Mouse (Mus musculus): ENCODE data around the gene Scamp5. TPM values are rescaled to one million over a fixed set of nuclear protein-coding genes. Genes with fewer than 3 reads are reported as not detected.

Scamp5 gene
- total RNA-seq, 2 experiments from 2014 or later, result 345 to 387 TPM

- no peak for DNase-seq (ENCODE audit: low spot score in 2 of 2)
Observed at GRCm38 (mm10) chr9:57419521-57420267, 48.2 kb downstream of the Scamp5 start.

DNA sequence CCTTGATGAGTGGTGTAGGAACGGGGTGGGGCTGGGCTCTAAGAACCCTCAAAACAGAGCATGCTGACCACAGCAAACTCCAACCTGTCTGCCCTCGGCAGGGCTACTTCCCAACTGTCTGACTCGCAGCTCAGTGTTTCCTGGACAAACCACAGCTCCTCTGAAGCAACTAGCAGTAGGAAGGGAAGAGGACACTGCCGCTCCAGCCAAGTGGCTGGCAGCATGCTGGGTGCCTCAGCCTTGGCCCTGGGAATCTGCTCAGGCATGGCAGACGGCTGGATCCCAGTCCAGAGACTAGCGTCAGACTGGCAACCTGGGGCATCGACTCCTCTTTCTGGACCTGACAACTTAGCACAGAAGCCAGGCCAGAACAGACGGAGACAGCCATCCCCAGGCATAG lies 50.5 kb downstream of the Scamp5 start:
- DNase-seq (ENCODE audit: low spot score in 2 of 2), result peak in 1 of 2 experiments; percentile 40

DNA sequence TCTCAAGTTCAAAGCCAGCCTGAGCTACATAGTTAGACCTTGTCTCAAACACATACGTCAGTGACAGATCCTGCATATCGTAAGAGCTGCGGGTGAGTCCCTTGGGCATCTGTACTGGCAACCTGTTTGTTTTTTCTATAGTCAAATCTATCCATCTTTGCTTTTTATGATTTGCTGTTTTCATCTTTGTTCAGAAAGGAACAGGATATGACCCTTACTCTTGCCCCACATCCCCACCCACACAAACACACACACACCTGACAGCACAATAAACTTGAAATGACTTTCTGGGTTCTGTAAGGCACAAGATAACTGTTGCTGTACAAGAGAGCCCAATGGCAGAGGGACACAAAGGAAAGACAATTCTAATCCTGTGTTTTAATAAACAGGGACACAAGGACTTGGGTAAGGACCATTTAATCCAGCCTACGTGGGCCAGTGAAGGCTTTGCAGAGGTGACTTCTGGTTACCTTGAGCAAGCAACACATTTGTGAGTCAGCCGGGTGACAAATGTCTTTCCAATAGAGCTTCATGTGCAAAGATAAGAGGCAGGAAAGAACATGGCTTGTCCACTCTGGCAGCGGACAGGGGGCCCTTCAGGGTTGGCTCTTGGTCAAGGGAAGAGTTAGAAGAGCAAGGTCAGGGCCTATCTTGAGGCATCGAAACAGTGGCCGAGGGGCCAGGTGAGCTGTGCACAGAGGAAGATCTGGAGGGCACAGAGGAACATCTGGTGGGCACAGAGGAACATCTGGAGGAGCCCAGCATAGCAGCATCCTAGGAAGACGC lies 60.5 kb downstream of the Scamp5 start:
- no peak for DNase-seq (ENCODE audit: low spot score in 2 of 2)

- DNase-seq (ENCODE audit: low spot score in 2 of 2), result no peak
Observed at GRCm38 (mm10) chr9:57406395-57406794, 61.5 kb downstream of the Scamp5 start.

DNA sequence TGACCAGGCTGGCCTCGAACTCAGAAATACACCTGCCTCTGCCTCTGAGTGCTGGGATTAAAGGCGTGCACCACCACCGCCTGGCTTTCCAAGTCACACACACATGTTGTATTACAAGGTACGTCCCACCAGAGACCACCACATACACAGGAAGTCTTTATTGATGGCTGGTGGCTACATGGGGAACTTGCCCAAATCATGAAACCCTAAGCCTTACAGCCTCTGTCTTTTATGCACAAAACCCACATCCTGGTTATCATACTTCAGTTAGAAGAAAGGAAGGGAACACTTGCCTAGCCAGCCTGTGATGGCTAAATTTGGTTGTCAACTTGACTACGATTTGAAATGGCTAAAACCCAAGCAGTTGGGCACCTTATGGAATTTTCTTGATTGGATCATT lies 63.8 kb downstream of the Scamp5 start:
- DNase-seq (ENCODE audit: low spot score in 2 of 2), result no peak

GRCm38 (mm10) chr9:57402318-57403251 lies 65.3 kb downstream of the Scamp5 start:
- no peak for DNase-seq (ENCODE audit: low spot score in 2 of 2)

DNA sequence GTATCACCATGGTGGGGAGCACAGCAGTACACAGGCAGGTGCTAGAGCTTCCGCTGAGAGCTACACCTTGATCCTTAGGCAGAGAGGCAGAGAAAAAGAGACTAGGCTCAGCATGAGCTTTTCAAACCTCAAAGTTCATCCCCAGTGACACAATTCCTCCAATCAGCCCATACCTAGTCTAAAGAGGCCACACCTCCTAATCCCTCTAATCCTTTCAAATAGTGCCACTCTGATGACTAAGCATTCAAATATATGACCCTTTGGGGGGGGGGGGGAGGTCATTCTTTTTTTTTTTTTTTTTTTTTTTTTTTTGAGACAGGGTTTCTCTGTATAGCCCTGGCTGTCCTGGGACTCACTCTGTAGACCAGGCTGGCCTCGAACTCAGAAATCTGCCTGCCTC lies 69.1 kb downstream of the Scamp5 start:
- DNase-seq (ENCODE audit: low spot score in 2 of 2), result no peak

DNA sequence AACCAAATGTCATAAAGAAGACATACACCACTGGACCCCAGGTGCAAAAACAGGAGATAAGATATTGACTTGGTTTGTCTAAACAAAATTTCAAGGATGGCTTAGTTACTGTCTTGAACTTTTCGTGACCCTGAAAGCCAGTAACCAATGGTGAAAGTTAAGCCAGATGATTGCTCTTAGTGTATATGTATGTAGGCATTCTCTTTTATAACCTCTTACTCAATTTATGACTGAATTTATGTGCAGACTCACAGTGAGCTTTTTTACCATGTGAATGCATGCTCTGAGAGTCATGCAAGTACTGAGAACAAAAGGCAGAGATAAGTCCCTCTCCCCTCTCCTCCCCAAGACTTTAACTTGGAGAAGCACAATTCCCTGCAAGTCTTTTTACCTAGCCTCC lies 75.0 kb downstream of the Scamp5 start:
- no peak for DNase-seq (ENCODE audit: low spot score in 2 of 2)

Other genes with a start within 250 kb of the Scamp5 start
- not detected for gene Trcg1, start 231.5 kb downstream of the Scamp5 start, total RNA-seq (2021)
- 10 to 100 TPM; 22.5 to 26.7 TPM for gene 1700017B05Rik, start 205.4 kb downstream of the Scamp5 start, total RNA-seq (2021)
- 10 to 100 TPM; 14.2 to 15.5 TPM for gene Ppcdc, start 27.9 kb downstream of the Scamp5 start, total RNA-seq (2021)
- gene Rpp25, start 36.0 kb upstream of the Scamp5 start, total RNA-seq (2021), result 10 to 100 TPM; 11.5 to 11.7 TPM
- 100 to 1,000 TPM; 486 to 497 TPM for gene Cox5a, start 53.2 kb upstream of the Scamp5 start, total RNA-seq (2021)
- 10 to 100 TPM; 24.6 to 28.8 TPM for gene Fam219b, start 69.5 kb upstream of the Scamp5 start, total RNA-seq (2021)
- 10 to 100 TPM; 70.4 to 76.5 TPM for gene Mpi, start 84.7 kb upstream of the Scamp5 start, total RNA-seq (2021)
- 10 to 100 TPM; 28.9 to 33.3 TPM for gene Scamp2, start 92.9 kb upstream of the Scamp5 start, total RNA-seq (2021)
- 10 to 100 TPM; 26.3 to 27.0 TPM for gene Ulk3, start 121.4 kb upstream of the Scamp5 start, total RNA-seq (2021)
- gene Cplx3, start 138.2 kb upstream of the Scamp5 start, total RNA-seq (2021), result 1 to 10 TPM; 1.9 to 2.6 TPM
- not detected for gene Lman1l, start 152.7 kb upstream of the Scamp5 start, total RNA-seq (2021)
- 10 to 100 TPM; 56.6 to 59.0 TPM for gene Csk, start 185.6 kb upstream of the Scamp5 start, total RNA-seq (2021)
- gene Cyp1a2, start 215.6 kb upstream of the Scamp5 start, total RNA-seq (2021), result not detected
- gene Cyp1a1, start 219.9 kb upstream of the Scamp5 start, total RNA-seq (2021), result under 1 TPM; 0.48 to 0.60 TPM
- 10 to 100 TPM; 14.6 to 16.0 TPM for gene Edc3, start 240.5 kb upstream of the Scamp5 start, total RNA-seq (2021)